Mouse (Mus musculus): Measurements from ENCODE around the gene Spag4. TPM values are rescaled to one million over a fixed set of nuclear protein-coding genes. Genes with fewer than 3 reads are reported as not detected.

Gene Spag4
- 1.1 TPM for polyA plus RNA-seq (2012; fragmentation: generic; extraction: Trizol)

DNA sequence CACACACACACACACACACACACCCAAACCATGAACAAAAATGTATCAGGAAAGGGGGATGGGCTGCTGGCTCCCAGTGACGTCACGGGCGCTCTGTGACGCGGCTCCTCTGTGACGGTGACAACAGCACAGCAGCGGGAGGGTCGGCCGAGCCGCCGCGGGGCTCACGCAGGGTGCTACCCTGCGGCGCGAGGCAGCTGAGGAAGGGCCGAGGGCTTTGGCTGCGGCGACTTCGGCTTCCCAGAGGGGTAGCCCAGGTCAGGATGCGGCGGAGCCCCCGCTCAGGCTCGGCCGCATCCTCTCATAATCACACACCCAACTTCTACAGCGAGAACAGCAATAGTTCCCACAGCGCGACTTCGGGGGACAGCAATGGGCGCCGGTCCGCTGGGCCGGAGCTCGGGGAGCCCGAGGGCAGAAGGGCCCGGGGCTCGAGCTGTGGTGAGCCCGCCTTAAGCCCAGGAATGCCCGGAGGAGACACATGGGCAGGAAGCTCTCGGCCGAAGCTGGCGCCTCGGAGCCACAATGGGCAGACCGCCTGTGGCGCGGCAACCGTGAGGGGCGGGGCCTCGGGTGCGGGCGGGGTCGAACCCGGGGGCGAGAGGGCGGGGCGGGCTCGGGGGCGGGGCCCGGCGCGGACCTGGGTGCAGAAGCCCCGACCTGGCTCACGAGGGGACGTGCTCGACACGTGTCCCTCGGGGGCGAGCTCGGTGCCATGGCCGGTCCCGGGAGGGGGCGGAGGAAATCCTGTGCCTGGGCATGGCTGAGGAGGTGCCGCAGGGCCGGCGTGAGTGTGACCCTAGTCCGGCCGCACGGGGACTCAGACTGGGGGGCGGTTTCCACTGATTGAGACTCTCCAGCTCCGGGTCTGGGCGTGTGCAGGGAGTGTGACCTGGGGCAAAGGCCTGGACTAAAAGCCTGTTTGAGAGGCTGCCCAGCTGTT, at the start of gene Spag4:
Gene Spag4, plus strand, starts transcription at position 77 of the 943 bp plus-strand sequence.
- H3ac ChIP-seq (ENCODE audit: control insufficient read depth, insufficient read length): peak within 1 kb of the TSS; percentile 25
- no peaks in the 10 kb centered on the region for H3K79me2 ChIP-seq (ENCODE audit: control insufficient read depth, insufficient read depth)
- peak within 1 kb of the TSS; percentile 81 for H3K4me2 ChIP-seq (ENCODE audit: low read depth)
- H3K36me3 ChIP-seq (ENCODE audit: control insufficient read depth, insufficient read depth): no peaks in the 10 kb centered on the region
- peak within 1 kb of the TSS; percentile 31 for H3K4me3 ChIP-seq
- TF ChIP-seq E2F4 (IDR thresholded peaks at IDR 0.05; ENCODE audit: insufficient read depth) (peak; percentile 19), CEBPB (IDR thresholded peaks at IDR 0.05; ENCODE audit: insufficient read depth, poor library complexity, severe bottlenecking) (no peak), TCF3 (IDR thresholded peaks at IDR 0.05; ENCODE audit: insufficient read length, low read depth) (no peak), MYOD1 (IDR thresholded peaks at IDR 0.05; ENCODE audit: control insufficient read depth in 1 of 3, insufficient read length in 2 of 3, low read depth in 2 of 3) (no peak), MAX (IDR thresholded peaks at IDR 0.05; ENCODE audit: low read depth) (no peak), MYOG (IDR thresholded peaks at IDR 0.05; ENCODE audit: control insufficient read depth in 1 of 3, insufficient read depth in 1 of 3, insufficient read length in 2 of 3, low read depth in 2 of 3) (peak in 1 of 3 experiments; percentile 38), TCF12 (IDR thresholded peaks at IDR 0.05; ENCODE audit: insufficient read depth, poor library complexity, severe bottlenecking) (no peak), REST (IDR thresholded peaks at IDR 0.05; ENCODE audit: insufficient read depth, insufficient read length) (no peak), USF1 (IDR thresholded peaks at IDR 0.05; ENCODE audit: low read depth) (no peak), SRF (IDR thresholded peaks at IDR 0.05; ENCODE audit: control insufficient read depth, insufficient read length, low read depth) (no peak), POLR2A (IDR thresholded peaks at IDR 0.05; ENCODE audit: insufficient read length, low read depth) (peak; percentile 68), POLR2AphosphoS2 (IDR thresholded peaks at IDR 0.05; ENCODE audit: insufficient read length, low read depth) (peak; percentile 26)
- no peaks in the 10 kb centered on the region for H3K27me3 ChIP-seq (ENCODE audit: control insufficient read depth, insufficient read depth, insufficient read length)

DNA sequence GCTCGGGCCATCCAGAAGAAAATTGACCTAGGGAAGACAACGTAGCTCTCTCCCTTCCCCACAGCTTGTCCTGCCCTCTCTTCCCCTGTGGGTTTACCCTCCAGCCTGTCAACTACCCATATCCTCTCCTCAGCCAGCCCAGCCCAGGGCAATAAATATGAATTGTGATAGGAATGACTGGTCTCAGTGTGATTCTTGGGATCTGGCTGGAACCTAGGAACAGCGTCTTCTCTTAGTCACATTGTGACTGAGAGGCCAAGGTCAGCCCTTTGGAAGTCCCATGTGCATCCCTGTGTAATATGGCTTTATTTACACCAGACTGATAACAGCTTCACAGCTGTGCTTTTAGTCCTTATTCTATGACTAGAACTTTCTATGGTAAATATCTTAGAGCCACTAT, 46.9 kb upstream of the Spag4 start:
- Histone ChIP-seq H3K27me3 (ENCODE audit: control insufficient read depth, insufficient read depth, insufficient read length) (no peaks in the 10 kb centered on the region), H3K79me2 (ENCODE audit: control insufficient read depth, insufficient read depth) (no peaks in the 10 kb centered on the region), H3K36me3 (ENCODE audit: control insufficient read depth, insufficient read depth) (peaks cover 15% of the 10 kb centered on the region), H3ac (ENCODE audit: control insufficient read depth, insufficient read length) (no peak overlapping the region), H3K4me2 (ENCODE audit: low read depth) (no peak overlapping the region), H3K4me3 (no peak overlapping the region)
- TF ChIP-seq CEBPB (IDR thresholded peaks at IDR 0.05; ENCODE audit: insufficient read depth, poor library complexity, severe bottlenecking) (no peak), USF1 (IDR thresholded peaks at IDR 0.05; ENCODE audit: low read depth) (no peak), E2F4 (IDR thresholded peaks at IDR 0.05; ENCODE audit: insufficient read depth) (no peak), MYOG (IDR thresholded peaks at IDR 0.05; ENCODE audit: control insufficient read depth in 1 of 3, insufficient read depth in 1 of 3, insufficient read length in 2 of 3, low read depth in 2 of 3) (no peak), MYOD1 (IDR thresholded peaks at IDR 0.05; ENCODE audit: control insufficient read depth in 1 of 3, insufficient read length in 2 of 3, low read depth in 2 of 3) (no peak), TCF3 (IDR thresholded peaks at IDR 0.05; ENCODE audit: insufficient read length, low read depth) (no peak), SRF (IDR thresholded peaks at IDR 0.05; ENCODE audit: control insufficient read depth, insufficient read length, low read depth) (no peak), REST (IDR thresholded peaks at IDR 0.05; ENCODE audit: insufficient read depth, insufficient read length) (no peak), POLR2AphosphoS2 (IDR thresholded peaks at IDR 0.05; ENCODE audit: insufficient read length, low read depth) (no peak), TCF12 (IDR thresholded peaks at IDR 0.05; ENCODE audit: insufficient read depth, poor library complexity, severe bottlenecking) (no peak), POLR2A (IDR thresholded peaks at IDR 0.05; ENCODE audit: insufficient read length, low read depth) (no peak), MAX (IDR thresholded peaks at IDR 0.05; ENCODE audit: low read depth) (no peak)

DNA sequence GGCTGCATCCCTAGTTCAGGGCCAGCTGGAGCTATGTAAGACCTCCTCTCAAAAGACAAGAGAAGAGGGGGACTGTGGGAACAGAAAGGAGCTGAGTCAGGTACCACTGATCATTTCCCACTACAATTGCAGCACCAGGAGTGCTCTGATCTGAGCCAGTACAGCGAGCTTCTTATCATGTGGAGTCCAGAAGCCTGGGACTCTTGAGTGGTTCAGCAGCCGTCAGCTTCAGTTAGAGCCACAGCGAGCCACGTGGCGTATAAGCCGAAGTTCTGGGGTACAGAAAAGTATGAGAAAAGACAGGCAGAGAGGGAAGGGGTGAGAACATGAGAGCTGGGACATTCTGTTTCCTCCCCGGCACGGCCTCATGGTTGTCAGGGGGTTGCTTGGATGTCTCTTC, 43.8 kb upstream of the Spag4 start:
- Histone ChIP-seq H3K27me3 (ENCODE audit: control insufficient read depth, insufficient read depth, insufficient read length) (no peaks in the 10 kb centered on the region), H3ac (ENCODE audit: control insufficient read depth, insufficient read length) (no peak overlapping the region), H3K36me3 (ENCODE audit: control insufficient read depth, insufficient read depth) (no peaks in the 10 kb centered on the region), H3K79me2 (ENCODE audit: control insufficient read depth, insufficient read depth) (no peaks in the 10 kb centered on the region), H3K4me2 (ENCODE audit: low read depth) (no peak overlapping the region), H3K4me3 (no peak overlapping the region)
- TF ChIP-seq POLR2A (IDR thresholded peaks at IDR 0.05; ENCODE audit: insufficient read length, low read depth) (no peak), USF1 (IDR thresholded peaks at IDR 0.05; ENCODE audit: low read depth) (no peak), REST (IDR thresholded peaks at IDR 0.05; ENCODE audit: insufficient read depth, insufficient read length) (no peak), TCF12 (IDR thresholded peaks at IDR 0.05; ENCODE audit: insufficient read depth, poor library complexity, severe bottlenecking) (no peak), MYOD1 (IDR thresholded peaks at IDR 0.05; ENCODE audit: control insufficient read depth in 1 of 3, insufficient read length in 2 of 3, low read depth in 2 of 3) (no peak), POLR2AphosphoS2 (IDR thresholded peaks at IDR 0.05; ENCODE audit: insufficient read length, low read depth) (no peak), MYOG (IDR thresholded peaks at IDR 0.05; ENCODE audit: control insufficient read depth in 1 of 3, insufficient read depth in 1 of 3, insufficient read length in 2 of 3, low read depth in 2 of 3) (no peak), CEBPB (IDR thresholded peaks at IDR 0.05; ENCODE audit: insufficient read depth, poor library complexity, severe bottlenecking) (no peak), TCF3 (IDR thresholded peaks at IDR 0.05; ENCODE audit: insufficient read length, low read depth) (no peak), SRF (IDR thresholded peaks at IDR 0.05; ENCODE audit: control insufficient read depth, insufficient read length, low read depth) (no peak)

DNA sequence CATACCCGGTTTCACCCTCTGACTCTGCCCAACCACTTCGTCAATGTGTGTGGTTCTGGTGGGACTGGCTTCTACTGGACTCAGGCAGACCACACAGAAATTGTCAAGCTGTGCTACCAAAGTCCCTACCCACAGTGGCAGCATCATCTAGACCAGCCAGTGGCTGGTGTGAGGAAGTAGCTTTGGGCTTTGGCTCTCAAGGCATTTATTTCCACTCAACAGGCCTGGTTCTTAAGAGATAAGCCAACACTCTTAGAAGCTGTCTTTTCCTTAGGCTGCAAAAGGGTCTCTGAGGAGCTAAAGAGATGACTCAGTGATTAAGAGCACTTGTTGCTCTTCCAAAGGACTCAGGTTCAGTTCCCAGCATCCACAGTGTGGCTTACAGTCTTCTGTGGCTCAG, 43.2 kb upstream of the Spag4 start:
- no peaks in the 10 kb centered on the region for H3K27me3 ChIP-seq (ENCODE audit: control insufficient read depth, insufficient read depth, insufficient read length)
- TF ChIP-seq POLR2A (IDR thresholded peaks at IDR 0.05; ENCODE audit: insufficient read length, low read depth) (no peak), SRF (IDR thresholded peaks at IDR 0.05; ENCODE audit: control insufficient read depth, insufficient read length, low read depth) (no peak), E2F4 (IDR thresholded peaks at IDR 0.05; ENCODE audit: insufficient read depth) (no peak), MAX (IDR thresholded peaks at IDR 0.05; ENCODE audit: low read depth) (no peak), MYOD1 (IDR thresholded peaks at IDR 0.05; ENCODE audit: control insufficient read depth in 1 of 3, insufficient read length in 2 of 3, low read depth in 2 of 3) (no peak), CEBPB (IDR thresholded peaks at IDR 0.05; ENCODE audit: insufficient read depth, poor library complexity, severe bottlenecking) (no peak), POLR2AphosphoS2 (IDR thresholded peaks at IDR 0.05; ENCODE audit: insufficient read length, low read depth) (no peak), USF1 (IDR thresholded peaks at IDR 0.05; ENCODE audit: low read depth) (no peak), TCF12 (IDR thresholded peaks at IDR 0.05; ENCODE audit: insufficient read depth, poor library complexity, severe bottlenecking) (no peak), REST (IDR thresholded peaks at IDR 0.05; ENCODE audit: insufficient read depth, insufficient read length) (no peak), MYOG (IDR thresholded peaks at IDR 0.05; ENCODE audit: control insufficient read depth in 1 of 3, insufficient read depth in 1 of 3, insufficient read length in 2 of 3, low read depth in 2 of 3) (no peak), TCF3 (IDR thresholded peaks at IDR 0.05; ENCODE audit: insufficient read length, low read depth) (no peak)

More for the DNA sequence above, 43.2 kb upstream of the Spag4 start:
- H3K36me3 ChIP-seq (ENCODE audit: control insufficient read depth, insufficient read depth): no peaks in the 10 kb centered on the region
- no peak overlapping the region for H3ac ChIP-seq (ENCODE audit: control insufficient read depth, insufficient read length)
- H3K79me2 ChIP-seq (ENCODE audit: control insufficient read depth, insufficient read depth): no peaks in the 10 kb centered on the region
- H3K4me3 ChIP-seq: no peak overlapping the region
- no peak overlapping the region for H3K4me2 ChIP-seq (ENCODE audit: low read depth)
